Mouse (Mus musculus): ENCODE data around the gene Lsm10.

The Lsm10 gene

DNA sequence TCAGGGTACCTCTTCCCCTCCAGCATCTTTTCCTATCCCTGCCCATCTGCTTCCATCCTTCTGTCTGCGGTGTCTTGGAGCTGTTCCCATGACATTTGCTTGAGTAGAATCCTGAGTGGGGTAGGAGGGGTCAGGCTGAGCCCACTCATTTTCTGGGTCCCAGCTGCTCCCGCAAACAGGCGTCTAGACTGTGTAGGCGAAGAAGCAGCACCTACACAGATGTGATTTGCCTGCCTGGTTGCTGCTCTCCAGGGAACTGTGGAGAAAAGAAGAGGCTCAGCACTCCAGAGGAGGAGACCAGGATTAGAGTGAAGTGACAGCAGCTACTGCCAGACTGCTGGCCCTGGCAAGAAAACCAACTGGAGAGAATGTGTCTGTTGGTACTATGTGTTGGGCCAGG is 22.2 kb downstream of the Lsm10 start:
- no peak for DNase-seq (ENCODE audit: low spot score)

DNA sequence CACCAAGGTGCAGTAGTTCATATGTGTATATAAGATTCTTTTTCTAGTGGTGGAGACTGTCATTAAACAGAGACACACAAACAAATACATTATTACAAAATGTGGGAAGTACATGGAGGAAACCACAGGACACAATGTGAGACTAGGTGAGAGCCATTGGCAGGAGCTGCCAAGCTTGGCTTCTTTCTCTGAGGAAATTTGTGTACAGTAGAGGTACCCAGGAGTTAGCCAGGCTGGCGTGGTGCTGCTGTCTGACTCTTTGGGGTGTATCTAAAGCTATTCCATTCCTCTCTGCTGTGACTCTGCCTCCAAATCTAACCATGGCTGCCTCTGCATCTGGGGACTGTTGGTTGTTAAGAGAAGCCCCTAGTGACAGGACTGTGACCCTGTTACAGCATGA is 22.6 kb downstream of the Lsm10 start:
- no peak for DNase-seq (ENCODE audit: low spot score)

DNA sequence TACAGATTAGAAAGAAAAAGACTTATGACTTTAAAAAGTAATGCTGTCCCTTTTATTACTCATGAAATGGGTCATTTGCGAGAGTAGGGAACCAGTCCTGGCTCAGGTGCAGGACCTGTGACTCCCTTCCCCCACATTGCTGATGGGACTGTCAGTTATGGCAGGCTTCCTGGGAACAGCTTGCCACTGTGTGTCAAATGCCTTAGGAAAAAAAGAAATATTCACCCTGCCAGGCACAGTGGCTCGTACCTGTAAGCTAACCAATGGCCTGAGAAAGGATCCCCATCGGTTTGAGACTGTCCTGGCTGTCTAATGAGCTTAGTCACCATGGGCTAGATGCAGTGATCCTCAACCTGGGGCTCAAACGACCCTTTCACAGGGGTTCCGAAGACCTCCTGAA is 23.6 kb downstream of the Lsm10 start:
- no peak for DNase-seq (ENCODE audit: low spot score)

- DNase-seq (ENCODE audit: low spot score), result no peak
Measured at GRCm38 (mm10) chr4:126120506-126120905, 24.1 kb downstream of the Lsm10 start.

- DNase-seq (ENCODE audit: low spot score), result peak; percentile 33
Measured at GRCm38 (mm10) chr4:126123309-126124040, 27.1 kb downstream of the Lsm10 start.

GRCm38 (mm10) chr4:126130502-126130901 is 34.1 kb downstream of the Lsm10 start:
- no peak for DNase-seq (ENCODE audit: low spot score)

DNA sequence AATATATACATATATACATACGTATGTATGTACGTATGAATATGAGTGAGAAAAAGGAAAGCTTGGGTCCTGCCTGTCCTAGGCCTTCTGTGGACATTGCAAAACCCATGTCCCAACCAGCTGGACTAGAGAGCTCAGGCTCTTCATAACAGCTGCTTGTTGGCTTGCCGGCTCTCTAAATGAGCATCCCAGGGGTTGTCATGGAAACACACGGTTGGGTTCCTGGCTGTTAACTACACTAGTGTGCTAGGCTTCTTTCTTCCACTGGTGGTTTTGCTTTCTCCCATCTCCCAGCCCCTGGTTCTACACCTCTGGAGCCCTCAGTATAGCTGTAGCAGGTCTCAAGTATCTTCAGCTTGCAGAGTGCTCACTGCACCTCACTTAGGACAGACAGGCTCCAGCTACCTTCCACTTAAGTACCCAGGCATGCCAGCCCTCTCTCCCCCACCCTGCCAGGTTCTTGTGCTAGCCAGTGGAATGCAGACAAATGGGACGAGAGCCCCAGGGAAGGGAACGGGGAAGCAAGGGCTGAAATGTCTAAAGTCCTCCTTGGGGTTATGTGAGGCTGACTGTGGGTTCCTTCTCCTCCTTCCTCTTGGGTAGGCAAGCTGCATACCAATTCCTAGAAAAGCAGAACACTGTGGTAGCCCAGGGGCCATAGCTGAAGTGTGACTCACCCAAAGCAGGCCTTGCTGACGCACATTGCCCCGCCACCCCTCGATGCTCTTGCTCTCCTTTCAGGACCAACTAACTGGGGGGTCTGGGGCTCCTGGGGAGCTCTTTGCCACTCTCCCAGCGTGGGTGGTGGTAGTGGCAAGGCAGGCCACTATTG is 35.1 kb downstream of the Lsm10 start:
- no peak for DNase-seq (ENCODE audit: low spot score)

DNA sequence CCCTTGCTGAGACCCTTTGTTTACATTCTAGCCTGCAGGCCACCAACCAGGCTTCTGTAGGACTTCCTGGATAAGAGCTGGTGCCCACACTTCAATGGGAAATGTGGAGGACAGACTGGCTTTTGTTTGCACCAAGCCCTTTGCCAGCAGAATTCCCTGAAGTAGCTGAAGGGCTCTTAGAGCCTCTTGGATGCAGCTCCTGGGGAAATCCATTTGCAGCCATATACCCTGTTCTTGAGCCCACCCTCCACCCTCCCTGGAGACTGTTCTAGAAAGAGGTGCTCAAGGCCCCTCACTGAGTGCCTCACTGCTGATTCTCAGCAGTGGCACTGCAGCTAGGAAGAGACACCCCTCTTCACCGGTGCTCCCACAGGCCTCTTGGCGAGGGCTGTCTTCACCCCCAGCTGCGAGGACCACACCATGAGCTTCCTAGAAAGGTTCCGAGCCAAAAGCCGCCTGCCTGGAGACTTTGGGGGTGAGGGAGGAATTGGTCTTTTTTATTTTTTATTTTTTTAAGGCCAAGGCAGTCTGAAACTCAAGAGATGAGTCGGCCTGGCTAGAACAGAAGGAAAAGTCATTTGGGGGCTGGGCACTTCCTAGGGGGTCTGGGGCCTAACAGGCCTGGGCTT is 36.3 kb downstream of the Lsm10 start:
- DNase-seq (ENCODE audit: low spot score), result no peak

DNA sequence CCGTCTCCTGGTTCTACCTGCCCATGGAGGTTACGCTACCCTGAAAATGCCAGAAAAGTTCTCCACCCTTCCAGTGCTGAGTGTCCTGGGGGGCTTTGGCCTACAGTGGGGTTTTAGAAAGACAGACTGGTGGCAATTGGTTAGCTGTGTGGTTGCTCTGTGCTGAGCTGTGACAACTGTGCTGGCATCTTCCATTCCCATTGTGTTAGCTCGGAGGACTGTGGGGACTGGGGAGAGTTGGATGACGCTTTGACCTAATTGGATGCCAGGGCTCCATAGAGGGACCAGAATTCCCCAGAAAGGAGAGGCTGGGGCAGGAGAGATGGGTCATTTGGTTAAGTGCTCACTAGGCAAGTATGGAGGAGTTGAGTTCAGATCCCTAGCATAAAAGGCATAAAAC is 37.8 kb downstream of the Lsm10 start:
- no peak for DNase-seq (ENCODE audit: low spot score)

DNA sequence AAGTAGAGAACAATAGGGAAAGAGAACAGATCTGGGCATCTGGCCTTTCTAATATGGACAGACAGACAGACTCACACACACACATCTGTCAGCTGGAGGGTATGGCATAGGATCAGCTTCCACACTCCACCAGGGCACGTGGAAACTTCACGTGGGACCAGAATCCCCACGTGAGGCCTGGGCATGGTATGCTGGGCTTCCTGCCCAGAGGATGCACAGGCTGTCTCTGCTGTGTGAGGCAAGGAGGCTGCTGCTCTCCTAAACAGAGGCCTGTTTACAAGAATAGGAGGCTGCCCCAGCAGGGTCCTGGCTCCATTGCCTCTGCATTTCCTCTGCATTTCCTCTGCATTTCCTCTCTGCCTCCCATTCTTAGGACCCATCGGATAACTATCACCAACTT is 38.2 kb downstream of the Lsm10 start:
- no peak for DNase-seq (ENCODE audit: low spot score)

DNA sequence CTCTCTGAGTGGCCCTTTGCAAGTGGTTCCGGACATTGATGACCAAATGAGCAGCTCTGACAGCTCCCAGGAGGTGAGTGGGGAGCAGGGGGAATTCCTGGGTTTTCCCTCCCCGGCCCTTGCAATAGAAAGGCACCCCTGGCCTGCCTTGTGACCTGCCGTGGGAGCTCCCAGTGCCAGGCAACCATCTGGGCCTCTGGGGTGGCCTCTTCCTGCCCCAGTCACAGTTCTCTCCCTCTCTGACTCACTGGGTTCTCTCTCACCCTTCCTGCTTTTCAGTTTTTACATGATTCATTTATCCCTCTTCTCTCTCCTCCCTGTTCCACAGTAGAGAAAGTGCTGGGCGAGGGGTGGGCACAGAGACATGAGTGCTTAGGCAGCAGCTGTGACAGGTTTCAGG is 41.4 kb downstream of the Lsm10 start:
- no peak for DNase-seq (ENCODE audit: low spot score)

DNA sequence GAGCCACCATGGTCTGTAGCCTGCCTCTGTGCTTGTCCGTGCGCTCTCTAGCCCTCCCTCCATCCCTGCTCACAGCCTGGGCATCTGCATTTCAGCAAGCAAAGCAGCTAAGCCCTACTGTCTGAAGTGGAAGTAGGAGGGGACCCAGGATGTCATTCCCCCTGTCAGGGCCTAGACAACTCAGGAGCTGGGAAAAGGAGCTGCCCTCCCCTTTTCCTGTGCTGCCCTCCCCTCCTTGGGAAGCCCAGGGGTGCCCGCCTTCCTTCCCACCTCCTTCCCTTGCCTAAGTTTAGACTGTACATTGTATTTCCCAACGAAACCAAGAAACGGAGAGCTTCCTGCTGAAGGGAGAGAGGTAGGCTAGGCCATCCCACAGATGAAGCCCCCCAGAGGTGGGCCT is 44.6 kb downstream of the Lsm10 start:
- DNase-seq (ENCODE audit: low spot score), result no peak

- no peak for DNase-seq (ENCODE audit: low spot score)
Measured at GRCm38 (mm10) chr4:126145396-126145795, 49.0 kb downstream of the Lsm10 start.

GRCm38 (mm10) chr4:126146974-126147532 is 50.6 kb downstream of the Lsm10 start:
- DNase-seq (ENCODE audit: low spot score), result no peak

DNA sequence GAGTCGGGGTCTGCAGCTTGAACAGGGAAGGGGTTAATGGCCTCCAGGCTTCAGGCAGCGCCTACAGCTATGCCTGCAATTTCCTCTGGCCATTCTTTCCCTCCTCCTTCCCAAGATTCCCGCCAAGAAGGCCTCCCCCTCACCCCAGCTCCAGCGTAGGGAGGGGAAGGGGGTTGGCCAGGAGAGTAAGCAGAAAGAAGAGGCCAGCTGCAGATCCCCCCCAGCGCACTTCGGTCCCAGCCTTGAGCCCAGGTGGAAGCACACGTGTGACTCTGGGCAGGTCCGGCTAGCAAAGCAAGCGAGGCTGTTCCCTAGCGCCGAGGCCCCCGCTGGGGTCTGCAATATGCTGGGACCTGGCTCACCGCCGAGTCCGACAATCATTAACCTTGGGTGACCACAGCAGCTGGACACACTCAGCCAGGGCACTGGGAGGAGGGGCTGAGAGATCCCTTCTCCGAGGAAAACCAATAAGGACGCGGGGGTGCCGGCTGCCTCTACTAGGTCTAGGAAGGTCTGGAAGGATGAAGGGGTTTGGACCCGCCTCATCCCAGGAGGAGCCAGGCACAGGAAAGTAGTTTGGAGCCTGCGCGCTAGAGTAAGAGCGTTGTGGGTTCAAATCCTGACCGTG is 51.2 kb downstream of the Lsm10 start, which contains the start of gene Eva1b:
TSS of gene Eva1b (plus strand) at position 212 of the 628 bp plus-strand sequence.
- DNase-seq (ENCODE audit: low spot score), result peak; percentile 72
